Mouse (Mus musculus) testis, adult 10 weeks (tissue): ENCODE measurements around the gene Copb2. TPM values are rescaled to one million over a fixed set of nuclear protein-coding genes. Genes with fewer than 3 reads are reported as not detected.

Experiments used
- polyA plus RNA-seq: library from polyadenylated mRNA; stranded (reverse); fragments of 350-450 nt; fragmentation: Illumina TruSeq; extraction: RNeasy Lipid Tissue Mini Kit (QIAGEN cat#74804); gene quantifications from one replicate; pipeline ENCODE4 v1.2.3, GENCODE M21; 2014; ENCODE audit warnings: low read depth, low replicate concordance

The Copb2 gene
- 124 TPM for polyA plus RNA-seq

GRCm38 (mm10) chr9:98563137-98564126 lies at the start of gene Copb2:
Gene Copb2 (plus strand): TSS chr9:98563721.

GRCm38 (mm10) chr9:98601156-98601836 lies 37.8 kb downstream of the Copb2 start, which contains the start of gene Mrps22:
Gene Mrps22 (minus strand): TSS chr9:98601660.

Other genes with a start within 250 kb of the Copb2 start
- gene Rbp1, start 140.8 kb upstream of the Copb2 start, polyA plus RNA-seq, result 0.57 TPM
- not detected for gene Rbp2, start 77.6 kb upstream of the Copb2 start, polyA plus RNA-seq
- 105 TPM for gene Mrps22, start 37.9 kb downstream of the Copb2 start, polyA plus RNA-seq